Mouse (Mus musculus): Measurements from ENCODE around the gene Cul3. TPM values are rescaled to one million over a fixed set of nuclear protein-coding genes. Genes with fewer than 3 reads are reported as not detected.

The Cul3 gene
- polyA plus RNA-seq, 1 experiment from 2014 or later, result 16.7 TPM

- WGBS (ENCODE audit: insufficient replicate concordance), result 80% methylated on average over 1 of the region's 1 CpGs
- Histone ChIP-seq H3K27ac (no peak overlapping the region), H3K27me3 (replicated peaks) (no peaks in the 10 kb centered on the region), H3K4me3 (no peak overlapping the region), H3K9ac (no peak overlapping the region), H3K4me1 (no peaks in the 10 kb centered on the region), H3K36me3 (peaks cover 6% of the 10 kb centered on the region), H3K9me3 (replicated peaks) (no peaks in the 10 kb centered on the region), H3K4me2 (no peak overlapping the region)
- no peak for ATAC-seq
Measured at GRCm38 (mm10) chr1:80260443-80260842, 79.8 kb downstream of the Cul3 start.

- ATAC-seq, result no peak
Measured at GRCm38 (mm10) chr1:80258632-80259031, 81.6 kb downstream of the Cul3 start.

GRCm38 (mm10) chr1:80253309-80253708, 87.0 kb downstream of the Cul3 start:
- Histone ChIP-seq H3K4me3 (no peak overlapping the region), H3K9ac (no peak overlapping the region), H3K9me3 (replicated peaks) (no peaks in the 10 kb centered on the region), H3K36me3 (no peaks in the 10 kb centered on the region), H3K4me1 (no peaks in the 10 kb centered on the region), H3K27ac (no peak overlapping the region), H3K4me2 (no peak overlapping the region), H3K27me3 (replicated peaks) (no peaks in the 10 kb centered on the region)
- no peak for ATAC-seq

More at GRCm38 (mm10) chr1:80258632-80259031, 81.6 kb downstream of the Cul3 start:
- no peak overlapping the region for H3K4me2 ChIP-seq
- no peak overlapping the region for H3K27ac ChIP-seq
- no peak overlapping the region for H3K4me3 ChIP-seq
- H3K9me3 ChIP-seq (replicated peaks), result no peaks in the 10 kb centered on the region
- no peaks in the 10 kb centered on the region for H3K27me3 ChIP-seq (replicated peaks)
- H3K36me3 ChIP-seq, result no peaks in the 10 kb centered on the region
- WGBS (ENCODE audit: insufficient replicate concordance), result 71% methylated on average over 4 of the region's 4 CpGs
- no peak overlapping the region for H3K9ac ChIP-seq
- H3K4me1 ChIP-seq, result no peaks in the 10 kb centered on the region

GRCm38 (mm10) chr1:80250247-80250646, 90.0 kb downstream of the Cul3 start:
- no peaks in the 10 kb centered on the region for H3K9me3 ChIP-seq (replicated peaks)
- no peak overlapping the region for H3K9ac ChIP-seq
- no peaks in the 10 kb centered on the region for H3K27me3 ChIP-seq (replicated peaks)
- H3K4me3 ChIP-seq, result no peak overlapping the region
- ATAC-seq, result no peak
- H3K4me1 ChIP-seq, result no peaks in the 10 kb centered on the region
- no peak overlapping the region for H3K27ac ChIP-seq
- WGBS (ENCODE audit: insufficient replicate concordance), result 67% methylated on average over 5 of the region's 5 CpGs
- no peaks in the 10 kb centered on the region for H3K36me3 ChIP-seq
- no peak overlapping the region for H3K4me2 ChIP-seq

- H3K9me3 ChIP-seq (replicated peaks), result no peaks in the 10 kb centered on the region
- H3K9ac ChIP-seq, result no peak overlapping the region
- no peak overlapping the region for H3K4me2 ChIP-seq
- H3K27ac ChIP-seq, result no peak overlapping the region
- H3K4me1 ChIP-seq, result no peaks in the 10 kb centered on the region
- H3K27me3 ChIP-seq (replicated peaks), result no peaks in the 10 kb centered on the region
- H3K36me3 ChIP-seq, result no peaks in the 10 kb centered on the region
- no peak for ATAC-seq
- no peak overlapping the region for H3K4me3 ChIP-seq
Measured at GRCm38 (mm10) chr1:80247131-80247530, 93.1 kb downstream of the Cul3 start.

- Histone ChIP-seq H3K36me3 (no peaks in the 10 kb centered on the region), H3K27ac (no peak overlapping the region), H3K4me3 (no peak overlapping the region), H3K27me3 (replicated peaks) (no peaks in the 10 kb centered on the region), H3K4me1 (no peaks in the 10 kb centered on the region), H3K9me3 (replicated peaks) (no peaks in the 10 kb centered on the region), H3K4me2 (no peak overlapping the region), H3K9ac (no peak overlapping the region)
- WGBS (ENCODE audit: insufficient replicate concordance), result 48% methylated on average over 3 of the region's 3 CpGs
- ATAC-seq, result no peak
Measured at GRCm38 (mm10) chr1:80244123-80244522, 96.2 kb downstream of the Cul3 start.

GRCm38 (mm10) chr1:80241579-80241978, 98.7 kb downstream of the Cul3 start:
- H3K9me3 ChIP-seq (replicated peaks), result no peaks in the 10 kb centered on the region
- no peaks in the 10 kb centered on the region for H3K27me3 ChIP-seq (replicated peaks)
- 83% methylated on average over 6 of the region's 6 CpGs for WGBS (ENCODE audit: insufficient replicate concordance)
- H3K4me2 ChIP-seq, result no peak overlapping the region
- H3K36me3 ChIP-seq, result no peaks in the 10 kb centered on the region
- no peak overlapping the region for H3K27ac ChIP-seq
- no peak for ATAC-seq
- H3K4me3 ChIP-seq, result no peak overlapping the region
- no peaks in the 10 kb centered on the region for H3K4me1 ChIP-seq
- no peak overlapping the region for H3K9ac ChIP-seq

GRCm38 (mm10) chr1:80240017-80240660, 100.1 kb downstream of the Cul3 start:
- 61% methylated on average over 12 of the region's 12 CpGs for WGBS (ENCODE audit: insufficient replicate concordance)
- no peak for ATAC-seq
- no peaks in the 10 kb centered on the region for H3K4me1 ChIP-seq

GRCm38 (mm10) chr1:80239481-80239880, 100.8 kb downstream of the Cul3 start:
- H3K36me3 ChIP-seq, result no peaks in the 10 kb centered on the region
- no peak overlapping the region for H3K27ac ChIP-seq
- no peaks in the 10 kb centered on the region for H3K9me3 ChIP-seq (replicated peaks)
- no peak overlapping the region for H3K4me3 ChIP-seq
- no peak for ATAC-seq
- no peak overlapping the region for H3K9ac ChIP-seq
- WGBS (ENCODE audit: insufficient replicate concordance), result 56% methylated on average over 11 of the region's 11 CpGs
- no peaks in the 10 kb centered on the region for H3K27me3 ChIP-seq (replicated peaks)
- no peak overlapping the region for H3K4me2 ChIP-seq
- no peaks in the 10 kb centered on the region for H3K4me1 ChIP-seq

More at GRCm38 (mm10) chr1:80240017-80240660, 100.1 kb downstream of the Cul3 start:
- Histone ChIP-seq H3K9ac (no peak overlapping the region), H3K36me3 (no peaks in the 10 kb centered on the region), H3K27me3 (replicated peaks) (no peaks in the 10 kb centered on the region), H3K9me3 (replicated peaks) (no peaks in the 10 kb centered on the region), H3K27ac (no peak overlapping the region), H3K4me2 (no peak overlapping the region), H3K4me3 (no peak overlapping the region)

GRCm38 (mm10) chr1:80236951-80237702, 103.2 kb downstream of the Cul3 start:
- H3K9ac ChIP-seq, result no peak overlapping the region
- H3K27me3 ChIP-seq (replicated peaks), result no peaks in the 10 kb centered on the region

GRCm38 (mm10) chr1:80236126-80236525, 104.2 kb downstream of the Cul3 start:
- Histone ChIP-seq H3K27me3 (replicated peaks) (no peaks in the 10 kb centered on the region), H3K9ac (no peak overlapping the region), H3K4me2 (no peak overlapping the region), H3K9me3 (replicated peaks) (no peaks in the 10 kb centered on the region), H3K4me1 (no peaks in the 10 kb centered on the region), H3K27ac (no peak overlapping the region), H3K36me3 (no peaks in the 10 kb centered on the region), H3K4me3 (no peak overlapping the region)
- 18% methylated on average over 1 of the region's 1 CpGs for WGBS (ENCODE audit: insufficient replicate concordance)
- no peak for ATAC-seq

More at GRCm38 (mm10) chr1:80236951-80237702, 103.2 kb downstream of the Cul3 start:
- no peaks in the 10 kb centered on the region for H3K36me3 ChIP-seq
- no peak overlapping the region for H3K27ac ChIP-seq
- WGBS (ENCODE audit: insufficient replicate concordance), result 57% methylated on average over 11 of the region's 11 CpGs
- no peaks in the 10 kb centered on the region for H3K4me1 ChIP-seq
- H3K4me3 ChIP-seq, result no peak overlapping the region
- H3K9me3 ChIP-seq (replicated peaks), result no peaks in the 10 kb centered on the region
- ATAC-seq, result no peak
- H3K4me2 ChIP-seq, result no peak overlapping the region

GRCm38 (mm10) chr1:80230612-80231011, 109.7 kb downstream of the Cul3 start:
- no peaks in the 10 kb centered on the region for H3K9me3 ChIP-seq (replicated peaks)
- no peaks in the 10 kb centered on the region for H3K27me3 ChIP-seq (replicated peaks)
- ATAC-seq, result no peak
- 59% methylated on average over 1 of the region's 1 CpGs for WGBS (ENCODE audit: insufficient replicate concordance)
- no peaks in the 10 kb centered on the region for H3K36me3 ChIP-seq
- H3K27ac ChIP-seq, result no peak overlapping the region
- H3K4me3 ChIP-seq, result no peak overlapping the region
- H3K4me2 ChIP-seq, result no peak overlapping the region
- H3K9ac ChIP-seq, result no peak overlapping the region
- no peaks in the 10 kb centered on the region for H3K4me1 ChIP-seq

Measured in liver, embryonic 12.5 days (tissue).